Mouse (Mus musculus) skeletal muscle tissue, adult 2 months (tissue): ENCODE data around the gene Gpatch1.
"Not testable (repeated sequence)": the region's sequence is repeated elsewhere in the genome, so short reads cannot be mapped to it uniquely, and the experiment has no call there.

Experiments used
- DNase-seq: peaks from one replicate; pipeline ENCODE4 v3.0.0-alpha.2; 2012; ENCODE audit warnings: low read depth, low spot score

The Gpatch1 gene

GRCm38 (mm10) chr7:35331590-35331989 lies 13.3 kb upstream of the Gpatch1 start:
- no peak for DNase-seq

- no peak for DNase-seq
These were observed 4.6 kb upstream of the Gpatch1 start for GRCm38 (mm10) chr7:35322732-35323420.

DNA sequence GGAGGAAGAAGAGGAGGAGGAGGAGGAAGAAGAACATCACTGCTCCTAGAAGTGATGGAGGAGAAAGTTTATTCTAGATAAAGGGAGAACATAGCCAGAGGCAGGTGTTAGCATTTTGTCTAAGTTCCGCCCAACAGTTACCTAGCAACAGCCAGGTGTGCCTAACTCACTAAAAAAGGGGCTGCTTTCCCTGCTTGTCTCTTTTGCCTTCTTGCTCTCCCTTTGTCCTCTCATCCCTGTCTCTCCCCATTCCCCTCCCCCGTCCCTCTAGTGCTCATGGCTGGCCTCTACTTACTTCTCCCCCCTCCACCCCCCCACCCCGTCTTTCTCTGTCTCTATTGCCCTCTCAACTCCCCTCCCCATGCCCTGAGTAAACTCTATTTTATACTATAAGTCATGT lies 3.9 kb upstream of the Gpatch1 start:
- DNase-seq = no peak

- peak; percentile 36 for DNase-seq
These were observed 1.5 kb upstream of the Gpatch1 start for GRCm38 (mm10) chr7:35319755-35320154.

DNA sequence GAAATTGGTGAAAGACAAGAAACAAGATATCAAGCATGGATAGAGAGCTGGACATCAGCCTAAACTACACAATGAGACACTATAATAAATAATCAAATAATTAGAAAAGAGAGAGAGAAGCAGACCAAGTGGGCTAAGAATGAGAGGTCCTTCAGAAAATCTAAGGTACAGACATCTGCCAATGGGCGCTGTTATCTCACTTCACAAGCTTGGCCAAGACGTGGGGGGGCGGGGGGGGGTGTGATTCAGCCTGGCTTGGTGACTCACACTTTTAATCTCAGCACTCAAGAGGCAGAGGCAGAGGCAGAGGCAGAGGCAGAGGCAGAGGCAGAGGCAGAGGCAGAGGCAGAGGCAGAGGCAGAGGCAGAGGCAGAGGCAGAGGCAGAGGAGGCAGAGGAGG lies 981 bp upstream of the Gpatch1 start:
- DNase-seq = not testable (repeated sequence)

GRCm38 (mm10) chr7:35314156-35314555 lies 4.1 kb downstream of the Gpatch1 start:
- DNase-seq = no peak

DNA sequence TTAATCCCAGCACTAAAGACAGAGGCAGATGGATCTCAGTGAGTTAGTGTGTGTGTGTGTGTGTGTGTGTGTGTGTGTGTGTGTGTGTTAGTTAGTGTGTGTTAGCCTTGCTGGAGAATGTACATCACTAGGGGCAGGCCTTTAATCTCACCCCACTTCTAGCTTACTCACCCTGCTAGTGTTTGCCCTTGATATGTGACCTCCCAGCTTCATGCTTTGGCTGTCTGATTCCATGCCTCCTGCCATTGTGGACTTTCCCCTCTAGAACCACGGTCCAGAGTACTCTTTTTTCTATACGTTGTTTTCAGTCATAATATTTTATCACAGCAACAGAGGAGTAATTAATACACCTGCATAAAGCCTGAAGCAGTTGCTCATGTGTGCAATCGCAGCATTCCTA lies 7.0 kb downstream of the Gpatch1 start:
- no peak for DNase-seq

DNA sequence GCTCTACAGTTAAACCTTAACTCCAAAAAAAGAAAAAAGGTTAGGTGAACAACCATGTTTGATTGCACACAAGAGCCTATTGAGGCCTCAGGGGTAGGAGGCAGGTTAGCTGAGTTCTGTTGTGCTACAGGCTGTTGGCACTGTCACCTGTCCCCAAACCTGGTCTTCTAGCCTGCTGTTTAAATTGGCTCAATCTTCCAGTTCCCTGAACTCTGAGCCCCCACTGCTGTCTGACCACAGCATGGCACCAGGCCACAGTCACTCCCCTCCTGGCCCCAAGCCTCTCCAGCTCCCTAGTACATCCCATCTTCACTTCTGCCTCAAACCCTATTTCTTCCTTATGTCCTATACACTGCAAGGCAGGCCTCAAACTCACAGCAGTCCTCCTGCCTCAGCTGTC lies 17.4 kb downstream of the Gpatch1 start:
- DNase-seq = no peak

- DNase-seq = no peak
These were observed 18.6 kb downstream of the Gpatch1 start for GRCm38 (mm10) chr7:35299656-35300055.

DNA sequence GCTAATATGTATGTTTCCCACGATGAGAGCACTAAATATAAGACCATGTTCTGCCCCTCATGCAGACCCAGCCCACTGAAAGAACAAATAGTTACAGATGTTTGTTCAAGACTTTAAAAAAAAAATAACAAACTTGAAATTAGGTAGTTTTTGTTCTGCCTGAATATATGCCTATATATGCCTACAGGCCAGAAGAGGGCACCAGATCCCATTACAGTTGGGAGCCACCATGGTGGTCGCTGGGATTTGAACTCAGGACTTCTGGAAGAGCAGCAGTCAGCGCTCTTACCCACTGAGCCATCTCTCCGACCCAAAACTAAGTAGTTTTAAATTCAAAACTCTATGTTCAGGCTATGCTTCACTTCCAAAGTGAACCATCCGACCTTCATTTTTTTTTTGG lies 20.4 kb downstream of the Gpatch1 start:
- no peak for DNase-seq

- DNase-seq = no peak
These were observed 22.6 kb downstream of the Gpatch1 start for GRCm38 (mm10) chr7:35295631-35296030.

- no peak for DNase-seq
These were observed 24.8 kb downstream of the Gpatch1 start for GRCm38 (mm10) chr7:35293464-35293863.

GRCm38 (mm10) chr7:35278933-35279332 lies 39.3 kb downstream of the Gpatch1 start:
- DNase-seq = no peak

- DNase-seq = no peak
These were observed 40.8 kb downstream of the Gpatch1 start for GRCm38 (mm10) chr7:35277433-35277832.

DNA sequence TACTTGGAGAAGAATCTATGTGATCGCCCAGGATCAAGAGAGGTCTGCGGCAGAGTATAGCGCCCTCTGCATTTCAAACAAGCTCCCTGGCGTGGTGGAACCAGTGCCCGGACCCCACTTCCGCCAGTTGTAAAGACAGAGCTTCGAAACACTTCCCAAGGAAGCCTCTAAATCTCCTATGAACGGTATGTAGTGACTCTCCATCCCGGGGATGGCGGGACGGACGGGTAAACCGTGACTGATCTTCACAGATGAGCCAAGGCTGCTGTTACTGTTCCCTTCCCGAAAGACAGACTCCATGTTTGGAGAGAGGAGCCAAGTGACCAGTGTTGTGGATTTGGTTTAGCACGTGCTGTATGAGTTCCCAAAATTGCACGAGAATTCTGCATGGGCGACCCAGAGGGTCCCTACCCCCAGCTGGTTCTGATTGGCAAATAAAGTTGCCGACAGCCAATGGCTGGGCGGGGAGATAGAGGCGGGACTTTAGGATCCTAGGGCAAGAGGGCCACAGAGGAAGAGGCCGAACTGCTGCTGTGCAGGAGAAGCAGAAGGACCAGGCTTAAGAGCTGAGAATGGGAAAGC lies 48.7 kb downstream of the Gpatch1 start:
- DNase-seq = peak; percentile 18

DNA sequence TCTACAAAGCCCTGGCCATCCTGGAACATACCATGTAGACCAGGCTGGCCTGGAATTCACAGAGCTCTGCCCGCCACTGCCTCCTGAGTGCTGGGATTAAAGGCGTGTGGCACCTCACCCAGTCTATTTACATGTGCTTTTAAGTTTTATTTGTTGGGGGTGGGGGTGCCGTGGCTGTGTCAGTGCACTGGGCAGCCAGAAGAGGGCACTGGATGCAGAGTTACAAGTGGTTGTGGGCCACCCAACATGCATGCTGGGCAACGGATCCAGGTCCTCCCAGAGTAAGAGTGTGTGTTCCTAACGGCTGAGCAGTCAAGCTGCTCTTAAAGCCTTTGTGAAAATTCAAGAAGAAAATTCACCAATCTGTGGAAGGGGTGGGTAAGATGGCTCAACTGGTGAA lies 50.4 kb downstream of the Gpatch1 start:
- no peak for DNase-seq

DNA sequence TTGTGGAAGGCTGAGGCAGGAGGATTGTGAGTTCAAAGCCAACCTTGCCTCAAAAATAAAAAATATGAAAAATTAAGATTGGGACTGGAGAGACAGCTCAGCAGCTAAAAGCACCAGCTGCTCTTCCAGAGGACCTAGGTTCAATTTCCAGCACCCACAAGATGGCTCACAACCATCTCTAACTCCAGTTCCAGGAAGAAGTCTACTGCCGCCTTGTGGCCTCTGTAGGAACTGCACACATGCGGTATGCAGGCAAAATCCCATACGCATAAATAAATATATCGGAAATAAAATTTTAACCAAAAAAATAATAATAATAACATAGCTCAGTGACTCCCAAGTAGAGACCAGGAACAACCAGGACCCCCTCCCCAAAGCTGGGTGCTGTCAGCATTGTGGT lies 51.6 kb downstream of the Gpatch1 start:
- DNase-seq = no peak

- DNase-seq = peak; percentile 32
These were observed 53.5 kb downstream of the Gpatch1 start for GRCm38 (mm10) chr7:35264746-35265145.

DNA sequence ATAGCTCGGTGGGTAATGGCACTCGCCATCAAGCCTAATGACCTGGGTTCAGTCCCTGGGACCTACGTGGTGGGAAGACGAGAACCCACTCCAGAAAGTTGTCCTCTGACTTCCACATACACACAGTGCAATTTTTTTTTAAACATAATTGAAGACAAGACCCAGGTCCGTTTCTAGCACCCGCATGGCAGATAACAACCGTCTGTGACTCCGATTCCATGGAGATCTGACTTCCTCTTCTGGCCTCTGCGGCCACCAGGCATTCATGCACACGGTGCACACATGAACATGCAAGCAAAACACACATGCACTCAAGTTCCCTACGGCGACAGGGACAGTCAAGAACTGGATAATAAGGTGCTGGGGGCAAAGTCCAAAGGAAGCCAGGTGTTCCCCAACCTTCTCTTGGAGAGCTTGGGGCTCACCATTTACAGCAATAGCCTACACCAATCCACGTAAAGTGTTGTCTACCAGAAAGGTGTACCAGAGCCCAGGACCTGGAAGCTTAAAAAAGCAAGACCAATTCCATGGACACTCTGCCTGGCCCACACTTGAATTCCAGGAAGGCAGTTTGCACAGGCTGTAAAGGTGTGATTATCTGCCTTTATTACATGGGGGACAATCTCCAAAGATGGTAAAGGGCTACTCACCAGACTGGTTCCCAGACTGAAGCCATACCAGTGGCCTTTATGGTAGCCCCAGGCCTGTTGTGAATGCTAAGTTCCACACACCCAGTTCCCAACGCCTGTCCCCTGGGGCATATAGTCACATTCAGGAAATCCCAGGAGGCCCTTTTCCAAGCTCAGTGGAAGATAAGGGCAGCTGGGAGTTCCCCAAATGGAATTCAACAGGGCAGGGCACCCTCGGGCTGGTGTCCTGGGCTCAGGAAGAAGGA lies 54.4 kb downstream of the Gpatch1 start:
- no peak for DNase-seq

- no peak for DNase-seq
These were observed 58.9 kb downstream of the Gpatch1 start for GRCm38 (mm10) chr7:35259384-35259783.

GRCm38 (mm10) chr7:35258294-35258693 lies 59.9 kb downstream of the Gpatch1 start:
- no peak for DNase-seq

- no peak for DNase-seq
These were observed 66.1 kb downstream of the Gpatch1 start for GRCm38 (mm10) chr7:35252041-35252558.
